Mouse (Mus musculus) v-Abl transformed pro-B cells (cell line): ENCODE data around the gene Olfr9.
"Not testable (repeated sequence)": the region's sequence is repeated elsewhere in the genome, so short reads cannot be mapped to it uniquely, and the experiment has no call there.

ENCODE experiments used
- in situ Hi-C, 2 experiments: fragments of 400-800 bp; cut with MboI; formaldehyde crosslinking; loops; one replicate each; pipeline ENCODE4 v1.15.1; 2025; ENCODE audit not compliant: unreplicated experiment in 2 of 2

The Olfr9 gene

GRCm38 (mm10) chr10:128989131-128989530, at the start of gene Olfr9:
Gene Olfr9, plus strand, starts transcription at chr10:128989431.
- in situ Hi-C loops: not testable (repeated sequence)

GRCm38 (mm10) chr10:128940475-128941061, 48.7 kb upstream of the Olfr9 start:
- in situ Hi-C loops: no loop called here

GRCm38 (mm10) chr10:128945675-128946074, 43.6 kb upstream of the Olfr9 start:
- in situ Hi-C loops: no loop called here

DNA sequence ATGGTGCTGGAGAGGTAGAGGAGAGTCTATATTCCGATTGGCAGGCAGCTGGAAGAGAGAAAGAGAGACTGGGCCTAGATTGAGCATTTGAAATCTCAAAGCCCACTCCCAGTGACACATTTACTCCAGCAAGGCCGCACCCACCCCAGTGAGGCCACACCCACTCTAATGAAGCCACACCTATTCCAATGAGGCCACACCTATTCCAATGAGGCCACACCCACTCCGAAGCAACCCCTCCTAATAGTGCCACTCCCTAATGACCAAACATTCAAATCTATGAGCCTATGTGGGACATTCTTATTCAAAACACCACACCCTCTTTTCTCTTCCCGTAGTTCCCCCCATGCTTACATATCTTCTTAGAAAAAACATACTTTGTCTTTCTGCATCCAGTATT, 41.7 kb upstream of the Olfr9 start:
- in situ Hi-C loops: no loop called here

DNA sequence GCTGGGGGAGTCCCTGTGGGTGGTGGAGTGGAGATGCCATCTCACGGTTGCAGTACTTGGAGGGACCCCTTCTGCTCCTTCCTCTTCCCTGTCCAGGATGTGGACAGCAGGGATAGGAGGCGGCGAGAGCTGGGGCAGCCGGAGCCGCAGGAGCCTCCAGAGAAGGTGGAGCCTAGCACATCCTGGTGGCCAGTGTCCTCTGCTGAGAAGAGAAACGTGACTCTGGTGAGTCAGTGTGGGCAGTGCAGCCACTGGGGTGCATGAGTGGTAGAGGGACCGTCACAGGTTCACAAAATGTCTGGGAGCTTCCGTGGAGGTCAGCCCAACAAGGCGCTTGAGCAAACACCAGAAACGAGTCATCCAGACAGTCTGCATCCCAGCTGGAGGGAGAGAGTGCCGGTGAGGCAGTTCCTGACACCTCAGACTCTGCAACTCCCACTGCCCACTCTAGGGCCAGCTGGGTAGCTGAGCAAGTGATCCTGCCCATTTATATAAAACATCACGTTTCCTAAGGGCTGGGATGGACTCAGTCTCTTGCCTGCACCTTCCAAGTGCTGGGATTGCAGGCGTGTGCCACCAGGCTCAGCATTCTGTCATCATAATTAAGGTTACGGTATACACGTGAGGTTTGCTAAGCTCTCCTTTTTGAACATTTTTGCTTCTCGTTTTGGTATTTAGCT, 38.9 kb upstream of the Olfr9 start:
- in situ Hi-C loops: no loop called here

DNA sequence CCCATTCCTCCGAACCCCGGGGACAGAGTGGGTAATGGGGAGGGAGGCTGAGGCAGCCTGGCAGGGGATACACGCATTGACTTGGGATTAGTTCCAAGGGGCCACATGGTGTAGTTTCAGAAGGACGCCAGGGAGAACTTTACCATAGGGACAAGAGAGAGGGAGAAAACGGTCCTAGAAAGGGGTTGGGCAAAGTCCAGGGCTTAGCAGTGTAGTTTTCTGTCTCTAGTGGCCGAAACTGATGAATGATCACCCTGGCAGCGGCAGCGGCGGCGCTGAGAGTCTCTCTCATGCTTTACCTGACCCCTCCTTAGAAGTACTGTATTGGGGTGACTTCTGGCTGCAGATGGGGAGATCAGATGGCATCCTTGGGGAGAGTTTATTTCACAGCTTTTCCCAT, 30.9 kb upstream of the Olfr9 start:
- in situ Hi-C loops: no loop called here

DNA sequence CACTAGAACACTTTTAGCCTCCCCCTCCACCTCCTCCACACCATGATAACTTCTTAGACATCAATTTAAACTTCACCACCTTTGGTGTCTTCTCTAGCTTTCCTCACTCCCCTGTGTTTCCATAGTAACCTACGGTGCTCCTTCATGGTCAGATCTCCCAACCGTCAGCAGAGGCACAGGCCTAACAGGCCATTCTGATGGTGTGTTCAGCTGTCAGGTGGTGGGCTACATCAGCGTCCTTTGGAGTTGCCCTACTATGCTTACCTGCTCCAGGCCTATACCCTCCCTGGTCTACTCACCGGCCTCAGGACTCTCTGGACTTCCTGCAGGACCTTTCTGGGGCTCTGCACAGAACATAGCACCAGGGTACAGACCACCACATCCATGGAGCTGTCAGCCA, 29.1 kb upstream of the Olfr9 start:
- in situ Hi-C loops: no loop called here

GRCm38 (mm10) chr10:128960590-128961584, 28.3 kb upstream of the Olfr9 start, which contains the start of gene Mettl7b:
Gene Mettl7b, minus strand, starts transcription at chr10:128960988.
- in situ Hi-C loops: no loop called here

GRCm38 (mm10) chr10:128964961-128965360, 24.3 kb upstream of the Olfr9 start:
- in situ Hi-C loops: no loop called here

DNA sequence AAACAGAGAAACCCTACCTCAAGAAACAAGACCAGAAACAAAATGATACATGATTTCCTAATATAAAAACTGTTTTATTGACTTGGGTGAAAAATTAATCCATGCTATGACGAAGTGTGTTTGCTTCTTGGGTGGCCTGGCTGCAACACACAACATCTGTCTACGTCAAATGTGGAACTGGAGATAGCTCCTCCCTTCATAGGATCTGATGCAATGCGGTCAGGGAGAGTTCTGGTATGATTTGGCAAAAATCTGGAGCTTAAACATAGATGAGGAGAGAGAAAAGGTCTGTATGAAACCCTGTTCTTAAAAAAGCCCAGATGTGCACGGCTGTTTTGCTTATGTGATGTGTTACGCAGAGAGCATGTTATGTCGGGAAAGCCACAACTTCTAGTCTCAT, 23.4 kb upstream of the Olfr9 start:
- in situ Hi-C loops: no loop called here

DNA sequence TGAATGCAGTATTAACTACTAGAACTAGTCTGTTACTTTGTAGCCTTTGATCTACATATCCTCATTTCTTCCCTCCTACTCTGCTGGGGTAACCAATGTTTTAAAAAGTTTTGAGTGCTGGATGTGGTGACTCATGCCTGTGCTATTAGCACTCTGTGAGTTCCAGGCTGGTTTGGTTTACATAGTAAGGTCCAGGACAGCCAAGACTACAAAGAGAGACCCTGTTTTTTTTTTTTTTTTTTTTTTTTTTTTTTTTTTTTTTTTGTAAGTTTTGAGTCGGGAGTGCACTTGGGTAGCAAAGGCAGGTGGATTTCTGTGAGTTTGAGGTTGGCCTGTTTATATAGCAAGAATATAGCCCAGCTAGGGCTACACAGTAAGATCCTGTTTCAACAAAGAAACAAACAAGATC, 20.9 kb upstream of the Olfr9 start:
- in situ Hi-C loops: no loop called here

DNA sequence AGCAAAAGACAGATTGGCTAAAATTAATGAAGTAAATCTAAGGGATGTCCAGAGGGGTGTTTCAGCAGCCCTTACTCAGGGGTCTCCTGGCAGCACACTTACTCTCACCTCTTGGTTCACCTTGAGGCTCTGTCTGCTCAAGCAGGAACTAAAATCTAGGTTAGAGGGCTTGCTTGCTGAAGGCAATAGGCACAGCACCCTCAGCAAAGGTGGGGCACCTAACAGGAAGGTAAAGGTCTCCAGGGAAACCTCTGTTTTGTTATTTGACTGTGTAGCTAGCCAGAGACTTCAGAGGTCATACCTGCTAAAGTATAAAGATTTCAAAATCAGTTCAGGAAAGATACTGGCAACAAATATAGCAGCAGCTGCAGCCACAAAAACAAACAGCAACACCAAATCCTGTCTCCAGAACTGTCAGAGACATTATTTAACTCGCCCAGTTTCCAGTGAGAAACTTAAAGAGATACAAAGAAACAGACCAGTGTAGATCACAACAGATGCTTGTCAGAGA, 18.4 kb upstream of the Olfr9 start:
- in situ Hi-C loops: loop anchor here in 1 of 2 experiments (10.0 kb wide), 1 partner anchor 126 kb away; no protein-coding TSS in a partner anchor

DNA sequence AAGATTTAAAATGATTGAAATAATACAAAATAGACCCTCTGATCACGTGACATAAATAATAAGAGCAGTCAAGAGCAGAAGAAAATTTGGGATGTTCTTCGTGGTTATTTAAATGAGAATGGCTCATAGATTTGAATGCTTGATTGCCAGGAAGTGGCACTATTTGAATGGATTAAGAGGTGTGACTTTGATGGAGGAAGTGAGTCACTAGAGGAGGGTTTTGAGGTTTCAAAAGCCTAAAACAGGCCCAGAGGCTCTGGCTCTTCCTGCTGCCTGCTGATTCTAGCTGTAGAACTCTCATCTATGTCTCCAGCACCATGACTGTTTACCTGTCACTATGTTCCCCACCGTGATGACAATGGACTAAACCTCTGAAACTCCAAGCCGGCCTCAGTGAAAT, 16.4 kb upstream of the Olfr9 start:
- in situ Hi-C loops: loop anchor here in 1 of 2 experiments (10.0 kb wide), 1 partner anchor 128 kb away; no protein-coding TSS in a partner anchor

DNA sequence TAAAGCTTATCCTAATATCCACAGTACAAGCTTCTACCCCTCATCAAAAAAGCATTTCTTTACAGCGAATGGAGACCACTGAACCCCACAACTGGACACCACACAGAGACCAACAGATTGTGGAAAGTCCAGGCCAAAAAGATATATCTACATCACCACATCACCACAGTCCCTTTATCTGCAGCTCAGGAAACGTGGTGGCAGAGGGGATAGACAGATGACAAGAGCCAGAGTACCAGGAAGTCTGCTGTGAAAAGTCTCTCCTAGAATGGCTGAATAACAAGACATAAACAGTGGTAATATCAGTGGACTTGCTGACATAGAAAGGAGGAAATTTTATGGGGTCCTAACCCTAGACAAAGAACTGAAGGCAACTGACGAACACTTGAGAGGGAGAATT, 12.8 kb upstream of the Olfr9 start:
- in situ Hi-C loops: loop anchor here in 1 of 2 experiments (10.0 kb wide), 1 partner anchor 132 kb away; no protein-coding TSS in a partner anchor

GRCm38 (mm10) chr10:128977522-128978114, 11.6 kb upstream of the Olfr9 start:
- in situ Hi-C loops: loop anchor here in 1 of 2 experiments (10.0 kb wide), 1 partner anchor 133 kb away; no protein-coding TSS in a partner anchor

GRCm38 (mm10) chr10:128980644-128981365, 8.4 kb upstream of the Olfr9 start:
- in situ Hi-C loops: no loop called here

DNA sequence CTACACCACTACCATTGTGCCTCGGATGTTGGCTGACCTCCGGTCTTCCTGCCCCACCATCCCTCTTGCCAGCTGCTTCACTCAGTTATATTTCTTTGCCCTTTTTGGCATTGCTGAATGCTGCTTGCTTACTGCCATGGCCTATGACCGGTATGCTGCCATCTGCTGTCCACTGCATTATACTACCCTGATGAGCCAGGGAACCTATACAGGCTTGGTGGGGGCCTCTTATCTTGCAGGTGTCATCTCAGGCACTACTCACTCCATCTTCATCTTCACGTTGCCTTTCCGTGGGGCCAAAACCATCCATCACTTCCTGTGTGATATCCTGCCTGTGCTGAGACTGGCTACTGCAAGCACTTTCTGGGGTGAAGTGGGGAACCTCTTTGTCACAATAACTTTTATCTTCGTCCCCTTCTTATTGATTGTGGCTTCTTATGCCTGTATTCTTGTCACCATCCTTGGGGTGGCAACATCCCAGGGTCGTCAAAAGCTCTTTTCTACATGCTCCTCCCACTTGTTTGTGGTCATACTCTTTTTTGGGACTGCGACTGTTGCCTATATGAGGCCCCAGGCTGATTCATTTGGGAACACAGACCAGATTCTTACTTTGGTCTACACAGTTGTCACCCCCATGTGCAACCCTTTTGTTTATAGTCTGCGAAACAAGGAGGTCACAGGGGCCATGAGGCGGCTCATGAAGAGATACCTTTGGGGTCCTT, 1.1 kb downstream of the Olfr9 start:
- in situ Hi-C loops: not testable (repeated sequence)

- in situ Hi-C loops: no loop called here
Observed at GRCm38 (mm10) chr10:128990994-128991393, 1.8 kb downstream of the Olfr9 start.

- in situ Hi-C loops: no loop called here
Observed at GRCm38 (mm10) chr10:128995796-128996195, 6.6 kb downstream of the Olfr9 start.
